Mouse (Mus musculus) olfactory bulb, adult 2 months (tissue): ENCODE measurements around the gene Ets1.

Experiments
- CTCF ChIP-seq: fragments of 200-500 bp; IDR thresholded peaks from 2 replicates; pipeline ENCODE4 v1.5.1; 2012; ENCODE audit warnings: low read depth, mild to moderate bottlenecking, low read length, moderate library complexity; ENCODE audit not compliant: insufficient read depth
- POLR2A ChIP-seq: fragments of 200-500 bp; IDR thresholded peaks from 2 replicates; pipeline ENCODE4 v1.6.1; 2012; ENCODE audit warnings: mild to moderate bottlenecking, low read depth, low read length, moderate library complexity; ENCODE audit not compliant: insufficient read depth

DNA sequence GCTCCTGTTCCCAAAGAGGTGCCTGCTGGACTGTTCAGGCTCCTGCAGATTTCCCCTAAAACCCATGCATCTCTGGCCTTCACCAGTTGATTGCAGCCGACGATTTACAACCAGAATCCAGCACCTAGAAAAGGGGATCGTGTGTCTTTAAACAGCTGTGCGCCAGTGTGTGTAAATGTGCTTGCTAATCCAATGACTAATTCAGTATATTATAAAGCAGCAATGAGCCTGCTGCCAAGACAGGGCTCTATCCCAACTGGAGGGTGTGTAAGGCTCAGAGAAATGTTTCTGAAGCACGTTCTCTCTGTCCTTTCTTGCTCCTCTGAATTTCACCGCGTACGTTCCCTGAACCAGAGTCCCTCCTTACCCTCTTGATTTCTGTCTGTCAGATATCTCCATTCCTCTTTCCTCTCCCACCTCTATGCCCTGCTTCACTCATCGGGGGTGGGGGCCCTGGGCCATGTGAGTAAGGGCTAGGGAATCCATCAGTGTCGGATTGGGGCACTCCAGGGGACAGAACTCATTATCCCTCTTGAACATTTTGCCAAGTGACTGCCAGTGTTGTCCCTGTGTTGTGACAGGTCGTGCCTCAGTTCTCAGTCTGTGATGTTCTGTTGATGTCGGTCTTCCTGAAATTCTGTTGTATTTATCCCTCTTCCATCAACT is 75.1 kb downstream of the Ets1 start:
- TF ChIP-seq POLR2A (no peak), CTCF (no peak)
